Mouse (Mus musculus): ENCODE results near the gene Treml1. TPM values are rescaled to one million over a fixed set of nuclear protein-coding genes. Genes with fewer than 3 reads are reported as not detected.
"Not testable (repeated sequence)": the region's sequence is repeated elsewhere in the genome, so short reads cannot be mapped to it uniquely, and the experiment has no call there.

Gene Treml1
- total and polyA plus RNA-seq, 3 experiments = not detected

- dilution Hi-C loops (cut with MboI; ENCODE audit: extremely low pct_ligation_motif_present, extremely low pct_unique_long_range_greater_than_20kb, low sequenced_read_pairs) (no loop called here), in situ Hi-C loops (cut with MboI; ENCODE audit: low pct_ligation_motif_present, low pct_unique_long_range_greater_than_20kb, low sequenced_read_pairs) (no loop called here)
- H3K79me2 ChIP-seq (replicated peaks; ENCODE audit: control insufficient read depth, extremely low read depth, insufficient read depth, poor library complexity, severe bottlenecking) = no peaks in the 10 kb centered on the region
- DNase-seq (ENCODE audit: extremely low read depth) = no peak
- TF ChIP-seq ETS1 (conservative IDR thresholded peaks at IDR 0.05; ENCODE audit: low read depth, low read length) = no peak
- TF ChIP-seq NRF1 (IDR thresholded peaks at IDR 0.05; ENCODE audit: low read depth, low read length) = no peak
- no peak for TF ChIP-seq MAX (IDR thresholded peaks at IDR 0.05; ENCODE audit: low read length)
- TF ChIP-seq GABPA (IDR thresholded peaks at IDR 0.05; ENCODE audit: insufficient replicate concordance, low read depth, low read length) = no peak
- TF ChIP-seq USF2 (conservative IDR thresholded peaks at IDR 0.05; ENCODE audit: low read depth, low read length) = no peak
- no peak for TF ChIP-seq IRF4 (IDR thresholded peaks at IDR 0.05; ENCODE audit: low read depth, low read length)
- no peak for TF ChIP-seq ZNF384 (IDR thresholded peaks at IDR 0.05; ENCODE audit: low read depth, low read length)
- no peak for TF ChIP-seq UBTF (IDR thresholded peaks at IDR 0.05; ENCODE audit: low read depth, low read length)
- no peak for TF ChIP-seq CHD1 (IDR thresholded peaks at IDR 0.05; ENCODE audit: low read depth, low read length)
- no peak for TF ChIP-seq RAD21 (IDR thresholded peaks at IDR 0.05; ENCODE audit: low read depth, low read length)
- TF ChIP-seq MAZ (IDR thresholded peaks at IDR 0.05; ENCODE audit: low read depth, low read length) = no peak
- no peak for TF ChIP-seq JUN (IDR thresholded peaks at IDR 0.05; ENCODE audit: insufficient read depth, low read depth, low read length)
- no peak for TF ChIP-seq CTCF (conservative IDR thresholded peaks at IDR 0.05 in 1 of 2, IDR thresholded peaks at IDR 0.05 in 1 of 2; ENCODE audit: low read depth in 2 of 2, low read length in 2 of 2)
- TF ChIP-seq MXI1 (IDR thresholded peaks at IDR 0.05; ENCODE audit: low read depth, low read length) = no peak
- no peak for TF ChIP-seq CHD2 (IDR thresholded peaks at IDR 0.05; ENCODE audit: low read length)
- no peak overlapping the region for H3K9ac ChIP-seq (ENCODE audit: insufficient read depth, low read depth)
- no peaks in the 10 kb centered on the region for H3K36me3 ChIP-seq (replicated peaks in 1 of 2; ENCODE audit: control insufficient read depth in 1 of 2, insufficient read depth in 1 of 2, low read length in 1 of 2)
- peaks cover 2% of the 10 kb centered on the region for H3K27me3 ChIP-seq (replicated peaks)
- peaks cover 0 to 20% of the 10 kb centered on the region in 2 experiments; a peak in 2 of 4 replicates for H3K4me1 ChIP-seq (ENCODE audit: control insufficient read depth in 1 of 2, insufficient read depth in 2 of 2)
- H3K4me2 ChIP-seq (ENCODE audit: insufficient read depth, low read depth, poor library complexity, severe bottlenecking) = no peak overlapping the region
- H3K9me3 ChIP-seq (replicated peaks; ENCODE audit: low read length) = no peaks in the 10 kb centered on the region
- no peak overlapping the region for H3K27ac ChIP-seq (ENCODE audit: insufficient read depth, low read depth)
- no peak overlapping the region for H3K4me3 ChIP-seq (replicated peaks in 1 of 3; ENCODE audit: low read depth in 2 of 3, low read length in 2 of 3, poor library complexity in 1 of 3)
These were observed 12.4 kb upstream of the Treml1 start for GRCm38 (mm10) chr17:48347287-48347686.

GRCm38 (mm10) chr17:48350681-48351193 is 9.0 kb upstream of the Treml1 start:
- H3K9me3 ChIP-seq (replicated peaks; ENCODE audit: low read length) = no peaks in the 10 kb centered on the region
- peaks cover 2% of the 10 kb centered on the region for H3K27me3 ChIP-seq (replicated peaks)
- H3K9ac ChIP-seq (ENCODE audit: insufficient read depth, low read depth) = no peak overlapping the region
- dilution Hi-C loops (cut with MboI; ENCODE audit: extremely low pct_ligation_motif_present, extremely low pct_unique_long_range_greater_than_20kb, low sequenced_read_pairs) = no loop called here
- no peak overlapping the region for H3K4me2 ChIP-seq (ENCODE audit: insufficient read depth, low read depth, poor library complexity, severe bottlenecking)
- H3K4me1 ChIP-seq (ENCODE audit: control insufficient read depth in 1 of 2, insufficient read depth in 2 of 2) = peaks cover 2 to 9% of the 10 kb centered on the region in 2 experiments; a peak in 3 of 4 replicates
- H3K36me3 ChIP-seq (replicated peaks in 1 of 2; ENCODE audit: control insufficient read depth in 1 of 2, insufficient read depth in 1 of 2, low read length in 1 of 2) = no peaks in the 10 kb centered on the region
- no peak overlapping the region for H3K27ac ChIP-seq (ENCODE audit: insufficient read depth, low read depth)
- no peak for DNase-seq (ENCODE audit: extremely low read depth)
- no peaks in the 10 kb centered on the region for H3K79me2 ChIP-seq (replicated peaks; ENCODE audit: control insufficient read depth, extremely low read depth, insufficient read depth, poor library complexity, severe bottlenecking)
- H3K4me3 ChIP-seq (replicated peaks in 1 of 3; ENCODE audit: low read depth in 2 of 3, low read length in 2 of 3, poor library complexity in 1 of 3) = no peak overlapping the region
- no peak for TF ChIP-seq MXI1 (IDR thresholded peaks at IDR 0.05; ENCODE audit: low read depth, low read length)
- TF ChIP-seq JUND (conservative IDR thresholded peaks at IDR 0.05; ENCODE audit: low read depth, low read length) = no peak
- TF ChIP-seq ELF1 (IDR thresholded peaks at IDR 0.05; ENCODE audit: low read depth, low read length) = no peak
- TF ChIP-seq NELFE (IDR thresholded peaks at IDR 0.05; ENCODE audit: low read depth, low read length) = no peak
- no peak for TF ChIP-seq TCF12 (IDR thresholded peaks at IDR 0.05; ENCODE audit: low read depth, low read length)
- TF ChIP-seq ZMIZ1 (IDR thresholded peaks at IDR 0.05; ENCODE audit: low read depth, low read length) = no peak
- TF ChIP-seq USF2 (conservative IDR thresholded peaks at IDR 0.05; ENCODE audit: low read depth, low read length) = no peak
- no peak for TF ChIP-seq GABPA (IDR thresholded peaks at IDR 0.05; ENCODE audit: insufficient replicate concordance, low read depth, low read length)
- in situ Hi-C loops (cut with MboI; ENCODE audit: low pct_ligation_motif_present, low pct_unique_long_range_greater_than_20kb, low sequenced_read_pairs) = no loop called here

GRCm38 (mm10) chr17:48352976-48353375 is 6.7 kb upstream of the Treml1 start:
- H3K36me3 ChIP-seq (replicated peaks in 1 of 2; ENCODE audit: control insufficient read depth in 1 of 2, insufficient read depth in 1 of 2, low read length in 1 of 2); H3K9me3 ChIP-seq (replicated peaks; ENCODE audit: low read length); H3K79me2 ChIP-seq (replicated peaks; ENCODE audit: control insufficient read depth, extremely low read depth, insufficient read depth, poor library complexity, severe bottlenecking); H3K27ac ChIP-seq (ENCODE audit: insufficient read depth, low read depth); H3K4me2 ChIP-seq (ENCODE audit: insufficient read depth, low read depth, poor library complexity, severe bottlenecking); H3K4me1 ChIP-seq (ENCODE audit: control insufficient read depth in 1 of 2, insufficient read depth in 2 of 2); H3K9ac ChIP-seq (ENCODE audit: insufficient read depth, low read depth); in situ Hi-C loops (cut with MboI; ENCODE audit: low pct_ligation_motif_present, low pct_unique_long_range_greater_than_20kb, low sequenced_read_pairs); DNase-seq (ENCODE audit: extremely low read depth); dilution Hi-C loops (cut with MboI; ENCODE audit: extremely low pct_ligation_motif_present, extremely low pct_unique_long_range_greater_than_20kb, low sequenced_read_pairs); H3K27me3 ChIP-seq (replicated peaks); H3K4me3 ChIP-seq (replicated peaks in 1 of 3; ENCODE audit: low read depth in 2 of 3, low read length in 2 of 3, poor library complexity in 1 of 3): not testable (repeated sequence)

All from CH12.LX (cell line).